Mouse (Mus musculus) myocyte (in vitro differentiated cells): ENCODE measurements around the gene Higd1c. TPM values are rescaled to one million over a fixed set of nuclear protein-coding genes. Genes with fewer than 3 reads are reported as not detected.
"Not testable (repeated sequence)": the region's sequence is repeated elsewhere in the genome, so short reads cannot be mapped to it uniquely, and the experiment has no call there.

Experiments used
- H3K27me3 ChIP-seq: one replicate; pipeline ENCODE4 v1.6.1; 2011; ENCODE audit not compliant: control insufficient read depth, insufficient read depth, insufficient read length
- H3K36me3 ChIP-seq: one replicate; pipeline ENCODE4 v1.6.1; 2011; ENCODE audit not compliant: control insufficient read depth, insufficient read depth
- H3K4me2 ChIP-seq: one replicate; pipeline ENCODE4 v1.6.1; 2011; ENCODE audit warnings: low read depth, control low read depth
- H3K4me3 ChIP-seq: one replicate; pipeline ENCODE4 v1.5.1; 2011; ENCODE audit warnings: mild to moderate bottlenecking, control low read depth, moderate library complexity
- H3K79me2 ChIP-seq: one replicate; pipeline ENCODE4 v1.6.1; 2011; ENCODE audit not compliant: control insufficient read depth, insufficient read depth
- H3ac ChIP-seq: one replicate; pipeline ENCODE4 v1.6.1; 2011; ENCODE audit not compliant: control insufficient read depth, insufficient read length
- CEBPB ChIP-seq: IDR thresholded peaks from 2 replicates; pipeline ENCODE4 v1.6.1; 2011; ENCODE audit warnings: mild to moderate bottlenecking, moderate library complexity; ENCODE audit not compliant: poor library complexity, insufficient read depth, severe bottlenecking
- E2F4 ChIP-seq: IDR thresholded peaks from one replicate; pipeline ENCODE4 v1.6.1; 2011; ENCODE audit warnings: mild to moderate bottlenecking, control low read depth, moderate library complexity; ENCODE audit not compliant: insufficient read depth
- MAX ChIP-seq: IDR thresholded peaks from one replicate; pipeline ENCODE4 v1.6.1; 2011; ENCODE audit warnings: low read depth, mild to moderate bottlenecking, control low read depth
- MYOD1 ChIP-seq, 3 experiments: IDR thresholded peaks; one replicate each; pipeline ENCODE4 v1.6.1; 2011; ENCODE audit warnings: control low read depth in 2 of 3, low read depth in 2 of 3, mild to moderate bottlenecking in 2 of 3, moderate library complexity in 1 of 3; ENCODE audit not compliant: insufficient read length in 2 of 3, control insufficient read depth in 1 of 3
- MYOG ChIP-seq, 3 experiments: IDR thresholded peaks; one replicate each; pipeline ENCODE4 v1.6.1; 2011; ENCODE audit warnings: control low read depth in 2 of 3, low read depth in 2 of 3, mild to moderate bottlenecking in 2 of 3; ENCODE audit not compliant: insufficient read length in 2 of 3, control insufficient read depth in 1 of 3, insufficient read depth in 1 of 3
- POLR2A ChIP-seq: IDR thresholded peaks from one replicate; pipeline ENCODE4 v1.6.1; 2011; ENCODE audit warnings: low read depth, mild to moderate bottlenecking, control low read depth, moderate library complexity; ENCODE audit not compliant: insufficient read length
- POLR2AphosphoS2 ChIP-seq: IDR thresholded peaks from one replicate; pipeline ENCODE4 v1.6.1; 2011; ENCODE audit warnings: low read depth, control low read depth; ENCODE audit not compliant: insufficient read length
- REST ChIP-seq: IDR thresholded peaks from one replicate; pipeline ENCODE4 v1.6.1; 2011; ENCODE audit warnings: mild to moderate bottlenecking, control low read depth, moderate library complexity; ENCODE audit not compliant: insufficient read depth, insufficient read length
- SRF ChIP-seq: IDR thresholded peaks from one replicate; pipeline ENCODE4 v1.6.1; 2011; ENCODE audit warnings: low read depth; ENCODE audit not compliant: control insufficient read depth, insufficient read length
- TCF12 ChIP-seq: IDR thresholded peaks from one replicate; pipeline ENCODE4 v1.6.1; 2011; ENCODE audit warnings: mild to moderate bottlenecking, control low read depth; ENCODE audit not compliant: poor library complexity, insufficient read depth, severe bottlenecking
- TCF3 ChIP-seq: IDR thresholded peaks from one replicate; pipeline ENCODE4 v1.6.1; 2011; ENCODE audit warnings: low read depth, control low read depth; ENCODE audit not compliant: insufficient read length
- USF1 ChIP-seq: IDR thresholded peaks from one replicate; pipeline ENCODE4 v1.6.1; 2011; ENCODE audit warnings: low read depth, mild to moderate bottlenecking, control low read depth, moderate library complexity
- polyA plus RNA-seq: library from polyadenylated mRNA; unstranded; fragments of >200 nt; fragmentation: generic; extraction: Trizol; gene quantifications from one replicate; pipeline ENCODE4 v1.2.1, GENCODE M21; 2012; ENCODE audit warnings: missing spikeins

The Higd1c gene
- polyA plus RNA-seq, 1 experiment: not detected

DNA sequence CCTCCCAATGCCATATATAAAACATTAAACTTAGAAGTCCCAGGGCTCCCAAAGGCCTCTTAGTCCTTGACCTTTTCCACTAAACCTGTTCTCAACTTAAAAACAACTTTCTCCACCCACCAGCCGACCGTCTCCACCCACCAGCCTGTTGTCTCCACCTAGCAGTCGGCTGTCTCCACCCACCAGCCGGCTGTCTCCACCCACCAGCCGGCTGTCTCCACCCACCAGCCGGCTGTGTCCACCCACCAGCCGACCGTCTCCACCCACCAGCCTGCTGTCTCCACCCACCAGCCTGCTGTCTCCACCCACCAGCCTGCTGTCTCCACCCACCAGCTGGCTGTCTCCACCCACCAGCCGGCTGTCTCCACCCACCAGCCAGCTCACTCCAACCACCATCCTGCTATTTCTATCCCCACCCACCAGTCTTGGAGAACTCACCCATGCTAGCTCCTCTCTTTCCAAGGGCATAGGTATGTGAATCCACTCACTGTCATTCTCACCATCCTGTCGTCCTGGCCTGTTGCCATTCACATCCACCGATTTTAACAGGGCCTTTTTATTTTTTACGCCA lies 40.2 kb upstream of the Higd1c start:
- Histone ChIP-seq H3K27me3 (peaks cover 5% of the 10 kb centered on the region), H3ac (no peak overlapping the region), H3K4me2 (no peak overlapping the region), H3K36me3 (no peaks in the 10 kb centered on the region), H3K4me3 (no peak overlapping the region), H3K79me2 (no peaks in the 10 kb centered on the region)
- no peak for TF ChIP-seq POLR2AphosphoS2
- peak in 1 of 3 experiments; percentile 11 for TF ChIP-seq MYOD1 (IDR thresholded peaks at IDR 0.05; ENCODE audit: control insufficient read depth in 1 of 3, insufficient read length in 2 of 3, low read depth in 2 of 3)

DNA sequence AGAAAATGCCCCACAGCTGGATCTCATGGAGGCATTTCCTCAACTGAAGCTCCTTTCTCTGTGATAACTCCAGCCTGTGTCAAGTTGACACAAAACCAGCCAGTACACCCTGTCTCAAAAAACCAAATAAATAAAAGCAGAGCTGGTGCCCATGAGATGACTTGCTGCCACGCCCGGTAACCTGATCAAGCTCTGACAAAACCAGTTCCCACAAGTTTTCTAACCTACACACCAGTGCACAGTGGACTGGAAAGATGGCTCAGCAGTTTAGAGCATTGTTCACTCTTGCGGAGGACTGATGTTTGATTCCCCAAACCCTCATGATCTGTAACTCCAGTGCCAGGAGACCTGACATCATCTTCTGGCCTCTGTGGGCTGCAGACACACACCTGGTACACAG lies 39.1 kb upstream of the Higd1c start:
- Histone ChIP-seq H3ac (no peak overlapping the region), H3K79me2 (no peaks in the 10 kb centered on the region), H3K36me3 (no peaks in the 10 kb centered on the region), H3K4me2 (no peak overlapping the region), H3K4me3 (no peak overlapping the region), H3K27me3 (peaks cover 5% of the 10 kb centered on the region)
- TF ChIP-seq SRF (no peak), USF1 (no peak), POLR2A (no peak), MYOG (IDR thresholded peaks at IDR 0.05; ENCODE audit: control insufficient read depth in 1 of 3, insufficient read depth in 1 of 3, insufficient read length in 2 of 3, low read depth in 2 of 3) (no peak), REST (no peak), MYOD1 (IDR thresholded peaks at IDR 0.05; ENCODE audit: control insufficient read depth in 1 of 3, insufficient read length in 2 of 3, low read depth in 2 of 3) (no peak), CEBPB (no peak), MAX (no peak), TCF12 (no peak), POLR2AphosphoS2 (no peak), E2F4 (no peak), TCF3 (no peak)

DNA sequence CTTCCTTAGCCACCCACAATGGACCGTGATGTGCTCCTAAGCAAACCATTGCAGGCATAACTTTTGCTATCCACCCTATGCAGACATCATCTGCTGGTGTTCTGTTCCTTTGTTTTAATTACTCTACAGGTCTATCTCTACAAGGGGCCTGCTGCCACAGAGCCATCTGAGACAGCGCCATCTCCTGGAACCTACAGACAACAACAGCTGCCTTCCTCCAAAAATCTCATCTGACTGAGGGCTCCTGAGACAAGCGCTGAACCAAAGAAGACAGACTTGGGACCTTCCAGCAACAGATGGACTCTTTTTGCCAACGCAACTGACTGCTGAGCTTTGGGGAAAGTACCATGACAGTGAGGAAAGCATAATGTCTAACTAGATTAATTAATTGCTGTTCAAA lies 36.3 kb upstream of the Higd1c start:
- H3K27me3 ChIP-seq, H3K4me2 ChIP-seq, H3ac ChIP-seq, H3K79me2 ChIP-seq, H3K4me3 ChIP-seq, H3K36me3 ChIP-seq: not testable (repeated sequence)

DNA sequence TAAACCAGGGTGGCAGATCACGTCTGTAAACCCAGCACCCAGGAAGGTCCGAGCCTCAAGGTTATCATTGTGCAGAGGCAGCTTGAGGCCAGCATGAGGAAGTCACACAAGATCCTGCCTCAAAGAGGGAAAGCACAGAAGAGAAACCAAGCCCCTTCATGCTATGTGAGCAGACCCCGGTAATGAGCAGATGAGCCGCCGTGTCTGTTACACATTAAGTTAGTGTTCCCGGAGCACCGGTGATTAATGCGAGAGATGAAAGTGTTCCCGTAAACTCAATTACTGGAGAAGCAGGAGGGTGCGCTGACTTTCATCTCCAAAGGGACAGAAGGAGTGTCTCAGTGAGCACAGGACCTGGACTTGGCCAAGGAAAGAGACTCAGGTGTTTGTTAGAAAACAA lies 35.0 kb upstream of the Higd1c start:
- H3K27me3 ChIP-seq, H3ac ChIP-seq, H3K79me2 ChIP-seq, H3K36me3 ChIP-seq, H3K4me3 ChIP-seq, H3K4me2 ChIP-seq: not testable (repeated sequence)

- H3K27me3 ChIP-seq: peaks cover 5% of the 10 kb centered on the region
- H3K4me2 ChIP-seq: no peak overlapping the region
- TF ChIP-seq TCF3: no peak
- TF ChIP-seq E2F4: no peak
- TF ChIP-seq POLR2AphosphoS2: no peak
- no peak for TF ChIP-seq CEBPB
- no peak for TF ChIP-seq TCF12
- TF ChIP-seq USF1: no peak
- no peak for TF ChIP-seq SRF
- TF ChIP-seq REST: no peak
- TF ChIP-seq MAX: no peak
- TF ChIP-seq POLR2A: no peak
- H3K4me3 ChIP-seq: no peak overlapping the region
- H3K79me2 ChIP-seq: no peaks in the 10 kb centered on the region
- H3K36me3 ChIP-seq: no peaks in the 10 kb centered on the region
- H3ac ChIP-seq: no peak overlapping the region
Observed at GRCm38 (mm10) chr15:100330739-100331138, 33.6 kb upstream of the Higd1c start.

DNA sequence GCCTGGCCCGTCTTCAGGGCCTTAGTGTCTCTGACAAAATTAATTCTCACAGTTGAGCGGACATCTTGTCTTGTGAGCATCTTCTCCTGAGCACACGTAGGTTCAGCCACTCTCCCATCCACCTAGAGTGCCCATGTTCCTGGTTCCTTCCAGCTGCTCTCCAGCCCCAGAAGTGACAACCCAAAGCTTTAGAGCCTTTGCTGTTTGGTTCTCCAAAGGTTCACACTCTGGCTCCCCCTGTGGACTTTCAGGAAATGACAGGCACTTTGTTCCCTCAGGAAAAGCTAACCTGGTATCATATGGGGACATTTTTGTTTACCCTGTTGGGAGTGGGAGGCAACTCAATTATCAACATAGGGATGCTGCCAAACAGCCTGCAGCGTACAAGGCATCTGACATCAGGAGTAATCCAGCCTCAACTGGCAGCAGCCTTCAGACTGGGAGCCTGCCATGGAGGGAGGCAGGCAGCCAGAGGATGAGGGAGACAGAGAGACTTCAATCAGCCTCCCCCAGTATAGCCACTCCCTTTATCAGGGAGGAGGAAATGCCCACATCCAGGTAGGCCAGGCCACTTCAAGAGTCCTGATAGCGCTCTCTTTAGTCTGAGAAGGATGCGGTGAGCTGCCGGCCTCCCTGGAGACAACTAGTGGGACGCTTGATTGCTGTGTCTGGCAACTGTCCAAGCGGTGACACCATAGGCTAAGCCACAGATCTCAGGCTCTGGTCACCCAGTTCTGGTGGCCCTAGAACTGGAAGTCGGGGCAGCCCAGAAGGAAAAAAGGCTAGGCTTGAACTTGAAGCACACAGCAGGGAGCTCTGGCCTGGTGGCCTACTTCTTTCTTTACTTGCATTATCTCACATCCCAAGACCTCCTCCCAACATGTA lies 32.0 kb upstream of the Higd1c start:
- H3ac ChIP-seq, H3K36me3 ChIP-seq, H3K79me2 ChIP-seq, H3K4me3 ChIP-seq, H3K27me3 ChIP-seq, H3K4me2 ChIP-seq: not testable (repeated sequence)
